Mouse (Mus musculus) left cerebral cortex, postnatal 25 days (tissue): Measurements from ENCODE around the gene Golga2. TPM values are rescaled to one million over a fixed set of nuclear protein-coding genes. Genes with fewer than 3 reads are reported as not detected.

Source experiments
- DNase-seq, 2 experiments: peaks; one replicate each; pipeline ENCODE4 v3.0.0; 2022; ENCODE audit warnings: low spot score in 2 of 2, mixed read lengths in 1 of 2
- intact Hi-C: fragments of 180-260 bp; cut with DNase I; formaldehyde crosslinking; loops from one replicate; pipeline ENCODE4 v1.15.1; 2025
- total RNA-seq, 2 experiments: library from RNA; stranded (reverse); gene quantifications; 2 replicates each; pipeline ENCODE4 v1.2.3; 2021

The Golga2 gene
- total RNA-seq, 2 experiments from 2014 or later, result 82.6 to 82.8 TPM

DNA sequence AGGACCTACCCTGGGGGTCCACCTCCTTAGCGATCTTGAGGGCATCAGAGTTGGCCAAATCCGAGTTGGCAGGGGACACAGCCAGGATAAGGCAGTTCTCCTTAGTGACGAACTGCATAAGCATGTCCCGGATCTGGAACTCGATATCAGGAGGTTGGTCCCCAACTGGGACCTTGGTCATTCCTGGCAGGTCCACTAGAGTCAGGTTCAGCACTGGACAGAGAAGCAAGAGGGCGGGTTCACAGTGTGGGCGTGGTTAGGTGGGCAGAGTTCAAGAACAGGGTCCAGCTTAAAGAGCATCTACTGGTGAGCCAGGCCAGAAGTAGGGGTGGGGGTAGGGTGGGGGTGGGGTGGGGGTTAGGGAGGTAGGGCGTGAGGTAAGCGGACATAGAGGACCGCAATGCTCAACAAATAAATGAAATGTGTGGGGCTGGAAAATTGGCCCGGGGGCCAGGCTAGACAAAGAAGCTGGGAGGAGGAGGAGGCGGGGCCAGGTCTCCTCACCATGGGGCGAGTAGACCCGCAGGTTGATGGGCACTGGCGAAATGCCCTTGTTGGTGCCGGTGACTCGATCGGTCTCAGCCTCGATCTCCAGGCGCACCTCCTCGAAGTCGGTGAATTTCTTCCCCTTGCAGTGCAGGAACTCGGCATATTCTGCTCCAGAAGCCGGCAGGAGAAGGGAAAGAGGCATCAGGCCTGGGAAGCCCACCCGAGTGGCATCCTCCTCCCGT lies 52.9 kb downstream of the Golga2 start:
- no peak for DNase-seq
- intact Hi-C loops, result no loop called here

DNA sequence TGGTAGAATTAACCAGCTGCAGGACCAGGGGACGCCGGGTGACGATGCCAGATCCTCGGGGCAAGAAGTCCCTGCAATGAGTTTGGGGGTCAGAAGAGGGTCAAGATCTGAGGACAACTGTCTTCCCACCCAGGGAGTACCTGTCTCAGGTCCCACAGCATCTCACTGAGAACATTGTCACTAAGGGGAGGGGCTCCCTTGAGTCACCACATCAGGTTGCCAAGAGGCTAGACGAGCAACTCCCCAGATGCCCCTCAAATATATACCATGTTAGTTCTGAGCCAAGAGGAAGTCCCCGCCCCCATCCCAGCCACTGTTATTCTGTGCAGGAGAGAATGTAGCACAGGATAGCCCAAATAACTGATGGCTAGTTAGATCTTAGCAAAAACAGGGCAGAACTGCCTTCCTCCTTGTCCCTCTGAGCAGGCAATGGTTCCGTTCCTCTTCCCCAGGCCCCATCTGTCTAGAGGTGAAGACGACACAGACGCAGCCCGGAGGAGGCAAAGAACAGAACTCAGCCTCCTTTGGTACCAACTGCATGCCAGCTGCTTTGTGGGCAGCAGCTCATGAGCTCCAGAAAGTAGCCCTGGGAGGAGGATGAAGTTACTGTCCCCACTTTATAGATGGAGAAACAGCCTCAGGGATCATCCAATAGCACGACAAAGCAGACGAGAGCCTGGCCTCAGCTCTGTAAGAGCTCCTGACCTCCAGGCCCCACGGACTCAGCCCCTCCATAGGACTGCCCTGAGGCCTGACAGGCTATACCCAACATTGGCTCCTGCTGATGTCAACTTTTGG lies 53.9 kb downstream of the Golga2 start:
- intact Hi-C loops, result no loop called here
- peak; percentile 54 to 91 for DNase-seq

DNA sequence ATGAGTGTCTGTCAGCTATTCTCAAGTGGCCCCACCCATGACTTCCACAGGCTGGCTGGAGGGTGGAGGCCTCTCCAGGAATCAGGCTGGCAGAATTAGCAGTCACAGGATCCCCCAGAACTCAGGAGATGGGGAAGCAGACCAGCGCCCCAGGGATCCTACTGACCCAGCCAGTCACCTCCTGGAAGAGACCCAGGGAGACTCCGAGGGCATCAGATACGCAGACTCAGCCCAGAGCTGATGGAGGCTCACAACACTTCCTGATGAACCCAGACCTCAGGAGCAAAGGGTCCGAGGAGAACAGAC lies 54.4 kb downstream of the Golga2 start:
- intact Hi-C loops, result no loop called here
- no peak for DNase-seq

DNA sequence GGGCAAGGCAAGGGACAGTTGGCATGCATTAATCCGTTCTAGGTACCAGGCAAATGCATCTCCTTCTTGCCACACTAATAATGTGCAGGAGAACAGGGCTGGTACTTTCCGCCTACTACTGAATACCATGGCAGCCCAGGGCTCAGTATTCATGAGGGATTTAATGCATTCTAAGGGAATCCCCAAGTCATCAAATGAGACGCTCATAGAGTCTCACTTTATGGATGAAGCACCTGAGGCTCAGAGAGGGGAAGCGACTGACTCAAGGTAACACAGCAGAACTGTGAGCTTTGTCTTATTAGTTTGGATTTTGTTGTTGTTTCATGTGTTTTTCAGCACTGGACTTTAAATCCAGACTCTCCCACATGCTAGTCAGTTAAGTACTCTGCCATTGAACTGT lies 54.9 kb downstream of the Golga2 start:
- DNase-seq, result no peak
- intact Hi-C loops, result no loop called here

DNA sequence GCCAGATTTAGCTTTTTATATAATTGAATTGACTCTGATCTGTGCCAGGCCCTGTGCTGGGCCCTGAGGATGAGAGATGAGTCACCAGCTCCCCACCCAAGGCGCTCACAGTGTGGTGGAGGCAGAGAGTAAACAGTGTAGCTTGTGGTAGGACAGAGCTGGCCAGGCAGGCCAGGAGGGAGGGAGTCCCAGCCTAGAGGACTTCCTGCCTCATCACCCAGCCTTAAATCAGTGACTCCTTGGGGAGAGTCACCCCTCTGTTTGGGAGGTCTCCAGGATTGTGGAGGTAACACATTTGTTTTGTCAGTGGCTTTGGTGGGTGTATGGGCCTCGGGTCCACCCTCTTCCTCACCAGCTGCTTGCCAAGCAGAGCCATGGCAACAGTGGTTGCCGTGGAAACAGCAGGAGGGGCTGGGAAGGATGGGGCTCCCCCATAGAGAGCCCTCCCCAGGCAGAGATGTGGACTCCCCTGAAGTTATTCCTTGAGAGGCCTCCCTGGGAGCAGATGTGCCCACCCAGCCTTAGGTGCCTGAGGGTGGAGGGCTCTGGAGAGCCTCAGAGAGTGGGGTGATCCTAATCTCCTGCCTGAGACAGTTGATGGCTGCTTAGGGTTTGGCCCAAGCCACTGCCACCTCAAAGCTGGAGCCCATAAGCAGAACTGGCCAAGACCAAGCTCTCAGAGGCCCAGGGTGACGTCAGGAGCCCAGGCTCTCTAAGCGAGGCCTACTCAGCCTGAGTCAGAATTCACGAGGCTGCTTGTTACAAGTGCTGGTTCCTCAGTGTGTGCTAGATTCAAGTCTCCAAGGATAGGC lies 55.6 kb downstream of the Golga2 start:
- DNase-seq, result peak; percentile 78 to 95
- intact Hi-C loops, result no loop called here

DNA sequence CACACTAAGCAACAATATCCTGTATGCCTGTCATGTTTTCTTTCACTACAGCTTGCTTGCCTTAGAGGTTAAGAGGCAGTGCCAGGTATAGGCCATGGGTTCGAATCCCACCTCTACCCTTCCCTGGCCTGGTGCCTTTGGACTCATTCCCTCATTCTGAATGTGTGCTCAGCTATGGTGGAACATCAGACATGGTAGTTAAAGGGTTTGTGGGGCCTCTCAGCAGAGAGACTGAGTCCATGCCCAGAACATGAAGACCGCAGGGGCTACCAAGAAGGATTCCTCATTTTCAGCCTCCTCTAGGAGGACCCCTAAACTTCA lies 56.1 kb downstream of the Golga2 start:
- no peak for DNase-seq
- intact Hi-C loops, result no loop called here

DNA sequence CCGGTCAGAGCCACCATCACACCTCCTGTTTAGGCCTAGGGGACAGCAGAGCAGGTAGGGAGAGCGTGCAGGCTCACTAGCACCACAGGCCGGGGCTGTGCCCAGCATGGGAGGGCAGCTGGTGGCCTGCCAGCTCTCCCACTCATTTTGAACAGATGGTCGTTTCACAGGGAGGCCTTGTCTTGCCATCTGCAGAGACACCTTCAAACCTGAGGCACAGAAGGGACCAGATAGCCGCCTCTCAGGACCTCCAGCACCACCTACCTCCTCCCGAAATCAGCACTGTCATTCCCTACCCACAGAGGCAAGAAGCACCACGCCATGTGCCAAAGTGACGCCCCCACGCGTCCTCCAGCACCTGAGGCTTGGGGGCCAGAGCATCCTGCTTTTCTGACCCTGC lies 56.9 kb downstream of the Golga2 start:
- intact Hi-C loops, result no loop called here
- DNase-seq, result peak; percentile 43 to 85

DNA sequence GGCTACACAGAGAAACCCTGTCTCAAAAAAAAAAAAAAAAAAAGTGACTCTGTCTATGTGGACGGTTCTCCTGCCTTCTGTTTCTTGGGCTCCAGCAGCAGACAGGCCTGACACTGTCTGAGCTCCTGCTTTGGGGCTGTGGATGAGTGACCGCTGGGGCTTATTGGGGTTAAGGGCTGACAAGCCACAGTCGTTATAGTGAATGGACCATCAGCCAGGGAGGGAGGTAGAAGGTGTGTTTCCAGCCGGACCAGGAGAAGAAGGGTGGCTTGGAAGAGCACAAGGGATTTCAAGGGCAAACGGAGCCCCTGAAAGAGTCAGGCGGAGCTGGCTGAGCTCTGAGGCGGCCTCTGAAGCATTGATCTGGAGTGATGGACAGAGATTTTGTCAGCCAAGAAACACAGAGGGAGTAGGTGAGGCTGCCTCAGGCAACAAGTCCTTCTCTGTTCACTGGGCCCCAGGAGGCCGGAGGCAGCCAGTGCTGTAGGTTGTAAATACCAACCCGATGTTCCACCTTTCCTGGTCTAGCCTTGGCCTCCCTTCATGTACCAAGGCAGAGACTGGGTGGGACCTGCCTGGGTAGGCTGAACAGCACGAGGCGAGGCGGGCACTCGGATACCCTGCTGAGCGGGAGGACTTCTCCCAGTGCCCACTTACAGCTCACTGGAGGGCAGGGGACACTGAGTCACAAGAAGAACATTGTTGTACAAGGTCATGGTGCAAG lies 57.6 kb downstream of the Golga2 start:
- no peak for DNase-seq
- intact Hi-C loops, result no loop called here

DNA sequence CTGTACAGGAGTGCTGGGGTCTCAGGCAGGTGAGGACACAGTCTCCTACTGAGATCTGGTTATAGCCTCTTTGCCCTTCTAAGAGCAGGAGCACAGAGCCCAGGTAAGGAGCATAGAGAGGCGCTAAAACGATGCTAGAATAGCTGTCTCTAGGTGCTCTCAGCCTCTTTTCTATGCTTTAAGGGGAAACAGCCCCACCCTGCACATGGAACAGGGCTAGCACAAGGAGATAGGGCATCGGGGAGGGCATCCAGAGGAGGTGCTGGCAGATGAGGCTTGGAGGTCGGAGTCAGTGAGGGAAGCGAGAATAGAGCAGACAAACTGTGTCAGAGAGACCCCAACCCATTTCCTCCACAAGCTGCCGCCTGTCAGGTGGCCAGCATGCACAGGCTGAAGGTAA lies 59.8 kb downstream of the Golga2 start:
- intact Hi-C loops, result no loop called here
- no peak for DNase-seq

DNA sequence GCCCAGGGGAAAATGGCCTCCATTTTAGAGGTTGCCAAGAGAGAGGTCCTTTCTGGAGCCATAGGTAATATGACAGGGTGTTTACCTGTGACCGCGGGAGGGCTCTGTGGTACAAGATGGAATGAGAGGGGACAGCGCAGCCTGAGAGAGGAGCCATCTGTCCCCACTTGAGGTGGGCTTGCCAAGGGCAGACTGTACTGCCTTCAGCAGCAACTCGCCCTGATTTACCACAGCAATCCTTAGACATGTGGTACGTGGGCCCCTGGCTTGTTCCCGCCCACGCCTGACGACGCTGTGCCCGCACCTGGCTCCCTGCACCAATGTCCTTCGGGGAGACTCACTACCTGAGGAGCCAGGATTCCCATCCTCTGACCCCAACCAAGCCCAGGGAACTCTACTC lies 61.1 kb downstream of the Golga2 start:
- DNase-seq, result peak; percentile 57 to 84
- intact Hi-C loops, result no loop called here

DNA sequence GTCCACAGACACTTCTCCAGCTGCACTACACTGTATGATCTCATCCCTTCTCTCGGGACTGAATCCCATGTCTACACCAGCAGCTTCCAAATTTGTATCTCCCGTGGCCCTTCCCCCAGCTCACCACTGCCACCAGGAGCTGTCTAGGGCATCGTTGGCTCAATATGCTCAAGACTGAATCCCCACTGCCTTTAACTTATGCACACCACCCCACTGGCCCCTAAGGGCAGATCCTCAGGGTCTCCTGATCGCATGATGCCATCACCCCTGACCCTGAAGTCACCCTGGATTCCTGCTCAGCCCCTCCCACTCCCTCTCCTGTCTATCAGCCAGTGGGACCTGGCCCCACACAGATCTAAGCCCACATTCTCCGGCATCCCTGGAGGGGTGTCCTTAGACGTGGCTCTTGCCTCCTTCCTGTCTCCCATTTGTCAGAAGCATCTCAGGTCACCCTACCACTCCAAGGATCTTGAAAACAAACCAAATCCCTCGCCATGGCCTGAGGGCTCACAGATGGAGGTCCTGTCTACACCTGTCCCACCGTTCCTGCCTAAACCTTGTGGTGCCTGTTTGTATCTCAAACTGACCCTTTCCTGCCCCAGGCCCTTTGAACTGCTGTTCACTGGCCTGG lies 62.6 kb downstream of the Golga2 start:
- intact Hi-C loops, result no loop called here

DNA sequence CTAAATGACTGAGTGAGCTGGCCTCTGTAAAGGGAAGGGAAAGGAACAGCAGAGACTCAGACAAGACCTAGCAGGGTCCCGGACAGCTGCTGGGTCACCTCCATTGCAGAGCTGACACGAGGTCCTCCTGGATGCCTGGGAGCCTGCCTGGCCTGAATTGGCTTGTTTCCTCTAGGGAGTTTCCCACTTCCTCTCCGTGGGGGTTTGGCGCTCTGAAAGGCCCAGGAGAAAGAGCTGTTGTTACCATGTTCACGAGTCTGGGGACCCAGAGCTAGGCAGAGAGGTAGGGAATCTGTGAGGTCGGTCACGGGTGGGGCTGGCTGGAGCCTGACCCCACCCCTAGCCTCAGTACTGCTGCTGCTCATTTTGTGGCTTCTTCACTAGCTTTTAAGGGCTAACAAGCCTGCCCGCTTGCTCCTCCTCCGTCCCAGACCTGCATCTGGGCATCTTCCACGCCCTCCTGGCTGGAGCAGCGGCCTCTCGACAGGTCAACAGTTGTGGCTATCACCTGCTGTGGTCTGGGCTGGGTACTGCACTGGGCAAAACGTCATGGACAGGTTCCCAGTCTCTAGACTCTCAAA lies 63.4 kb downstream of the Golga2 start:
- no peak for DNase-seq
- intact Hi-C loops, result no loop called here

More for the DNA sequence above, 62.6 kb downstream of the Golga2 start:
- DNase-seq, result peak; percentile 56 to 86

DNA sequence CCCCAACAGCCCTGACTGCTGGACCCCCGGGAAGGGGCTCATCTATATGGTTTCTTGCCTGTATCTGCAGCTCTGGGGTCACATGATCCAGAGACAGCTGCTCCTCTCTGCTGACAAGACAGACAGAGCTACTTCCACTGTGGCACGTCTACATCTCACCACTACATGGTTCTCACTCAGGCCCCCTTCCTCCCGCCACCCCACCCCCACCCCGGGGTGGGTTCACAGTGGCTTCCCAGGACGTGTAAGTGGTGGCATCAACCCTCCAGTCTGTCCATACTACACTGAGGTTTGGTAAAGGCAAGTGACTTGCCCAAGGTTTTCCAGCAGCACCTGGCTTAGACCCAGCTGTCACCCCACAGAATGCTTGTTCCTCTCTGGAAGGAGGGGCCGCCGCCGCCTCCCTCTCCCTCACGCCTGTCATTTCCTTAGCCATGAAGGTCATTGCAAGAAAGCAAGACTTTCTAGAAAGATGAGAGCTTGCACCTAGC lies 64.3 kb downstream of the Golga2 start:
- peak in 1 of 2 experiments; percentile 73 for DNase-seq
- intact Hi-C loops, result no loop called here

DNA sequence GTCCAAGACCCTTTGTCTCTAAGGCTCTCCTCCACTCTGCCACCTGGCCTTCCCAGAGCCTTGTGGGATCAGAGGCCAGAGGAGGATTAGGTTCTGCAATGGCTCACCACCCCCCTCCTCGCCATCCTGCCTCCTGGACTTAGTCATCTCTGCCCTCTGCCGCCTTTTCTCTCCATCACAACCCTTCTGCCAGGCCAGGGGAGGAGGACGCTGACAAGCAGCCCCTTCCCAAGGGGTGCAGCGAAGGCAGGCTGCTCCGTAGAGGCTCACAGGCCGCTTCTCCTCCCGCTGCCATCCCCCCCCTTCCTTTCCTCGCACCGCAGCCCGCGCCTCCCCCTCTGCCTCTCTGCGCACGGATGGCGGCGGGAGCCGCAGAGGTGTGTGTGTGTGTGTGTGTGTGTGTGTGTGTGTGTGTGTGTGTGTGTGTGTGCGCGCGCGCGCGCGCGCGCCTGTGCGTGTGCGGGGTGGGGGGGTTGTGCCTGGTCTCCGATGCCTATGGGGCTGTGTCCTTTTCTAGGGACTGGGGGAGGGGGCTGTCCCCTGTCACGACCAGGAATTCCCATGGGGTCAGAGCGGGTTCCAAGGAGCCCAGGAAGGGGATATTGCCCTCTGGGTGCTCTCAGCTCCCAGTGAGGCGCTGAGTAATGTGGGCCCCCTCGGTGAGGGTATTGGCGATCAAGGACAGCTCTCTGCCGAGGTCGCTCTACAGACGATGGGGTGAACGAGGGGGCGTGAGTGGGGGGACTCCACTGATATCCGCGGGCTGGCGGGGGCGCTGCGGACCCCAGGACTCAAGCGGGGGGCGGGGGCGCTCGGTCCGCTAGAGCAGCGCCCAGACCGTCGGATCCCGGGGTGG lies 65.2 kb downstream of the Golga2 start, which contains the start of gene Ciz1:
TSS of gene Ciz1 (plus strand) at position 177 of the 856 bp plus-strand sequence.
- intact Hi-C loops, result no loop called here
- peak in 1 of 2 experiments; percentile 75 for DNase-seq

DNA sequence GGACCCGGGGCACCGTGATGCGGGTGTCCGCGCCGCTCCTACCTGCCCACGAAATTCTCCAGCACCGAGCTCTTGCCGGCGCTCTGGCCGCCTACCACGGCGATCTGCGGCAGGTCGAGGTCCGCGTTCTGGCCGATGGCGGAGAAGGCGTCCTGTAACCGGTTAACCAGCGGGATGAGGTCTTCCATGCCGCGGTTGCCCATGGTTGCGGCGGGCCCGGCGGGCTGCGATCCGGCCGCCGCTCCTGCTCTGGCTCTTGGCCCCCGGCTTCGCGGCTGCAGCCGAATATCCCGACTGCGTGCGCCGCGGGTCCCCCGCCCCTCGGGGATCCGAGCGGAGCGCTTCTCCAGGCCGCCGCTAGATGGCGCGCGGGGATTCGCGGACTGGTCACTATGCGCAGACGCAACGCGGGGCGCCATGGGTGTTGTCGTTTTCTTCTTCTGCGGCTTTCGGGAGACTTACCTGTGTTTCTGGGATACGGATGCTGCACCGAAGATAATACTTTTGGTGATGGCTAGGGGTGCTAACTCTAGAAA lies 65.9 kb downstream of the Golga2 start, which contains the start of gene Dnm1:
TSS of gene Dnm1 (minus strand) at position 332 of the 536 bp plus-strand sequence.
- peak; percentile 94 to 97 for DNase-seq
- intact Hi-C loops, result no loop called here

DNA sequence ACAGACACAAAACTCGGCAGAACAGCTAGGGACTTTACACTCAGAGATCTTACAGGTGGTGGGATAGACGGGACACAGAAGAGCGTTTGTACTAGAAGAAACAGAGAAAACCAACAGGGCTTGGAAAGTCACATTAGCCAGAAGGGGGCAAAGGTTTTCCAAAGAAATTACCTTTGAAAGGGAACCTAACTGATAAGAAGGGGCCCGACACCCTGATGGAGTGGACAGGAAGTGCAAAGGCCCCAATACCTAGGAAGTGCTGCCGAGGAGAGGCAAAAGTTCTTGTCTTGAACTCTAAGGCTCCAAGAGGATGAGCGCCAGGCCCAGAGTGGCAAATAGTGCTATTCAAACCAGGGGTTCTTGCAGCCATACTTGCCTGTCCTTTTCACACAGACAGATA lies 66.7 kb downstream of the Golga2 start:
- intact Hi-C loops, result no loop called here
- no peak for DNase-seq

DNA sequence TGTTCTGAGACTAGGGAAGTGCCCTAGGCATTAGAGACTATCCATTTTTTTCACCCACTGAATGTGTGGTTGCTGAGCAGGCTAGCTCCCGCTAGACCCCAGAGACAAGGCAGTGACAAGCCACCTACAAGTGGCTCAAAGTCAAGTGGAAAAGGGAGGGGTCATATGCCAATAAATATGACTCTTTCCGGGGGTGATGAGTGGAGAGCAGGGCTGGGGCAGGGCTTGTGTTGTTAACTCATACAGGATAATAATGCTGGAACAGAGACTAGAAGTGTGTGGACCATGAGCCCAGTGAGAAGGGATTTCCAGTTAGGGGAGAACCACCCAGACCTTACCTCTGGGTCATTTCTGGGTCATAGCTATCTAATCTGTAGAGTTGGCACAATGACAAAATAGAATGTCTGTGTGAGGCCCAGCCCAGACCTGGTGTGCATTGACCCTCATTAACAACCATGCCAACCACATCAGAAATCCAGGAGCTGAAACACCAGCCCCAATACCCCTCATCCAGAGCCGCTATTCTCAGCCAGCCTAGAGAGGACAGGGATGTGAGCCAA lies 67.2 kb downstream of the Golga2 start:
- intact Hi-C loops, result no loop called here

More for the DNA sequence above, 67.2 kb downstream of the Golga2 start:
- DNase-seq, result no peak
